Mouse (Mus musculus) liver, adult 2 months (tissue): ENCODE measurements around the gene Anks1b.

Experiments used
- CTCF ChIP-seq: fragments of 200-500 bp; IDR thresholded peaks from 2 replicates; pipeline ENCODE4 v1.5.1; 2011; ENCODE audit warnings: low read depth, low read length, control low read depth
- POLR2A ChIP-seq: fragments of 200-500 bp; IDR thresholded peaks from 2 replicates; pipeline ENCODE4 v1.6.1; 2011; ENCODE audit warnings: low read length, control low read depth; ENCODE audit not compliant: insufficient read depth; ENCODE audit errors: extremely low read depth

- TF ChIP-seq CTCF = no peak
- no peak for TF ChIP-seq POLR2A
Measured at GRCm38 (mm10) chr10:90974491-90974890, 1101.2 kb downstream of the Anks1b start.
